Mouse (Mus musculus) ovary, postnatal 14 days (tissue): Measurements from ENCODE around the gene Ezr.

Experiments
- DNase-seq: peaks from one replicate; pipeline ENCODE4 v3.0.0; 2022; ENCODE audit warnings: low spot score

Ezr gene

DNA sequence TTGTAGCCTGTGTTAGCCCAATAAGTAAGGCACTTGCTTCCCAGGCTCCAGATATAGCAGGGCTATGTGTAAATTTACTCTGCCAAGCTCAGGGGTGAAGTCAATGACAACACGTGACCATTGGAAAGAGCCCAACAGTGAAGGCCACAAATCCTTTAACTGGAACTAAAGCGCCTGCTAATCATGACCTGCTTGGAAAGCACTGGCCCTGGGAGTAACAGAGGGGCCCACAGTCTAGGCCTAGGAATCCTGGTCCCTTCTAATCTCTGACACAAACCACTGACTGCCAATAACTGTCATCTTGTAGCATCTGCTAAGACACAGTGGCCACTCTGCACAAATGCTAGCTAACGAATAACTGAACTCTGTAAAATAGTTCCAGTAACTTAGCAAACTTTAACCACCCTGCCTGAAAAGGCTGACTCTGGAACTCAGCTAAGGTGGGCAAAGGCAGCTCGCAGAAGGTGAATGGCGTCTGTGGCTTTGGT, 14.2 kb downstream of the Ezr start:
- DNase-seq: no peak

DNA sequence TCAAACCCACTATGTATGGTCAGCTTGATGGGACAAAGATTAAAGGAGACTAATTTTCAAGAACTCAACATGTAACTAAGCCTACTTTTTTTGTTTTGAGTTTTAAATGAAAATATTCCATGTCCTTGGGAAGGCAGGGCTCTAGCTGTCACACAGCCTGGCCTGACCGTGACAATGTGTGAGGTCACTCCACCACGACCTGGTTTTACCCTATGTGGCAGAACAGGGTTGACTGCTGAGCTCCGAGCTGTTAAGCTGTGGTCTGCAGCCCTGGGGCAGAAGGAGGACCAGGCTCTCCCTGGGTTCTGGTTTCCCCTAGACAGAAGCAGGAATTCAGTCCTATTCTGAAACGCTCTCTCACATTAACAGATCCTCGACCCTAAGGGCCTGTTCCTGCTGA, 14.8 kb downstream of the Ezr start:
- no peak for DNase-seq

DNA sequence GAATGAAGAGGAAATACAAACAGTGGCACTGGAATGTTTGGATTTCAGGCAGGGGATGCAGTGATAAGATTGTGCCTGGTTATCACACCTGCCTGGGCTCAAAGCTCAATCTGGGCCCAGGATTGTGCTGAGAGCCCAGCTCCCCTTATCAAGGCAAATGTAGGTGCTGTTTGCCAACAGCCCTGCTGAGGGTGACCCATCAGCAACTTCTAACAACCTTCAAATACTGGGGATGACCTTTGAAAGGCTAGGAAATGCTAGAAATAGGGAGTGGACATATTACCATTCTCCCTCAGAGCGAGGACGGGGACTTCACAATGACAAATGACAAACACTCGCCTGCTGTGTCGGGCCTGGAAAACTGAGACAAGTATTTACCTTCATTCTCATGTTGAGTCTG, 15.8 kb downstream of the Ezr start:
- no peak for DNase-seq

DNA sequence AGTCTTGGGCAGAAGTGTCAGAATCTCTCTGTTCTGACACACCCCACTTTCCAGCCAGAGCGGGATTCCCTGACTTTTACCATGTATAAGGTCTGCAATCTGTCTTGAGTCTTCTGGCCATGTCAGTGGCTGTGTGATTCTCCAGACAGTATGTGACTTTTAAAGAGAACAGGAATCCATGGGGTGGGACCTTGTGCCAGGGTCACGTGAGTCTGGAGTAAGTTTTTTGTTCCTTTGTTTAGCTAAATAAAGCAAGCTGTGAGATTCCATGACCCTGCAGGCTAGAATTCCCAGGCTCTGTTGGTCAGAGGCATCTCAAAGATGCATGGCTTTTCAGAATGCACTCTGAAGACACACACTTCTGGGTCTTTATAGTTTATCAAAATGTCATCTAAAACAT, 16.7 kb downstream of the Ezr start:
- DNase-seq: no peak

GRCm38 (mm10) chr17:6764730-6765129, 17.9 kb downstream of the Ezr start:
- no peak for DNase-seq

- DNase-seq: no peak
Measured at GRCm38 (mm10) chr17:6764227-6764593, 18.4 kb downstream of the Ezr start.

- no peak for DNase-seq
Measured at GRCm38 (mm10) chr17:6763513-6764226, 18.9 kb downstream of the Ezr start.

- no peak for DNase-seq
Measured at GRCm38 (mm10) chr17:6759717-6760292, 22.8 kb downstream of the Ezr start.

DNA sequence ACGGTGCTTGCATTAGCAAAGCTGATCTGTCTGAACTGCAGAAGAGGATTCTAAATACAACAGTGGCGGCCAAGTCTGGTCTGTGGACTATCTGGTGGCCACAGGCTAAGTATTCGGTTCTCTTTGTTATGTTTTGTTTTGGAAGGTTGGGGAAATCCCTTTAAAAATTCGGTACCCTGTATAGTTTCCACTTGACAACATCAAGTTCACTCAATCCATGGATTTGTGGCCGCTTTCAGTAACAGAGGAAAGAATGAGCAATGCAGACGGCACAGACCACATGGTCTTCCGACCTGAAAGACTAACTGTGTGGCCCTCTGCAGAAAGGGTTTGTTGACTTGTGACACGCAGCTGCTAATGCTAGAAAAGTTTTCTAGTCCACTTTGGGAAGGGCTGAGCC, 23.7 kb downstream of the Ezr start:
- no peak for DNase-seq

DNA sequence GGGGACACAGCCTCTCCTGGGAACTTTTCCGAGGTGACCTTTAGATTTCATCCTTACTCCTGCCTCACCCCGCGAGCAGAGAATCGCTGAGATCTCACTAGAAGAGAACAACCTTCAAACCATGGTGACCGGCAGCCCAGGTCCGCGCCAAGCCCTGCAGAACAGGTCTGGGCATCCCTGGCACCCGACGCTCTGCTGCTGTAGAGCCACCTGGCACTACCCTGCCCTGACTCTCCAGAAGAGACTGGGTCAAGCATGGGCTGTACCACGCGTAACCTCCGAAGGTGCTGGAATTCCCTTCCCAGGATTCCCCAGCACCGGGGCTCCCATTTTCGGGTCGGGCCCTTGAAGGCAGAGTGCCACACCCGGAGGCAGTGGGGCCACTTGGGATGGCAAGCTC, 24.7 kb downstream of the Ezr start:
- DNase-seq: no peak

DNA sequence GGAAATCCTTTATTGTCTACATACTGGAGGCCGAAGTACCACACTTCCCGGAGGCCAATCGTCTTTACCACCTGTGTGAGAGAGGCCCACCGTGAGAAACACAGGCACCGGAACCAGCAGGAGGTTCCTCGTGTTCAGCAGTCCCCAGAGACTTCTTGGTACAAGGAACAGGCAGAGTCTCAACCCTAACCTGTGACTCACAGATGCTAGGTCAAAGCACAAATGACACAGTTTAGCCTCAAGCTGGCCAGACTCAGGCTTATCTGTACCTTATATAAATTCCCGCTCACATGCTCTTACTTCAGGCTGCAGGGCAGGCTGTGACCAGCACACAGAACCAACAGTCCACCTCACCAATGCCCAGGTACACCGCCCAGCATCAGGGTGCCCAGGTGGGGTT, 26.7 kb downstream of the Ezr start:
- no peak for DNase-seq

DNA sequence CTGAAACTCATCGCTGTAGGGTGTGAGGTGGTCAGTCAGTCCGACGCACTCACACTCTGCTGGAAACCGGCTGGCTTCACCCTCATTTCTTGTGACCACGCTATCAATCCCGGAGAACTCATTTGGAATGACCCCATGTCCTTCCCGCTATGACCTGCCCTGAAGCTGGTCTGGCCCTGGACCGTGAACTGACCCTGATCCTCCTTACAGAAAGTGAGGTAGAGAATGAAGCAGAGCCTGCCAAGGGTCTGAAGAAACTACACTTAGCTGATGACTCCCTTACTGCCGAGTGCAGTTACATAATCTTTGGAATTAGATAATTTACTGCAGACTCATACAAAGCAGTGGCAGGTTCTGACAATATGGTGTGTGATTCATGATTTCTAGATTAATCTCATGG, 27.4 kb downstream of the Ezr start:
- DNase-seq: no peak

- no peak for DNase-seq
Measured at GRCm38 (mm10) chr17:6752375-6752774, 30.2 kb downstream of the Ezr start.

- DNase-seq: no peak
Measured at GRCm38 (mm10) chr17:6751221-6751859, 31.2 kb downstream of the Ezr start.

DNA sequence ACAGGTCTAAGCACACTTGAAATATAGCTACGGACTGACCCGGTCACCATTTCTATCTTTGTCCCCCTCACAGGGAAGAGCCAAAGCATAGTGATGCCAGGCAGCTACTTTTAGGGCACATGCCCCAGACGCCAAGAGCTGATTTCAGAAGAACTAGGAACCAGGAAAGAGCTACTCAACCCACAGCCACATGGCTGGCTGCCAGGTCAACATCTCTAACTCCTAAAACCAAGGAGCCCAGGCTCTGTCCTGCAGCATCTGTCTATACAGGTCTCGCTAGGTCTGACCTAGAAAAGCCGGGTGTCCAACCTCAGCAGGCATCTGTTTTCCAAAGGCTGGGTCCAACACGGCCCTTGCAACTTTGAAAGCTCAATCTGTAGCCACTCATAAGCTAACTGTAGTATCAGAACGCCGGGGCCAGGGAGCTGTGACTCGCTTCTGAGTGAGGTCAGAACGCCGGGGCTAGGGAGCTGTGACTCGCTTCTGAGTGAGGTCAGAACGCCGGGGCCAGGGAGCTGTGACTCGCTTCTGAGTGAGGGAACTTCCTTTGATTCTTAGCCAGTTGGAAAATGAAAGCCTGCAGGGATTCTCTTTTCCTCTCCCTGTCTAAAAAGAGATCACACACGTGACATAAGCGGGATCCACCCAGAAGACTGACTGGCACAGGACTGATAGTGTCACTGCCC, 33.7 kb downstream of the Ezr start:
- no peak for DNase-seq

- no peak for DNase-seq
Measured at GRCm38 (mm10) chr17:6747478-6747877, 35.1 kb downstream of the Ezr start.

DNA sequence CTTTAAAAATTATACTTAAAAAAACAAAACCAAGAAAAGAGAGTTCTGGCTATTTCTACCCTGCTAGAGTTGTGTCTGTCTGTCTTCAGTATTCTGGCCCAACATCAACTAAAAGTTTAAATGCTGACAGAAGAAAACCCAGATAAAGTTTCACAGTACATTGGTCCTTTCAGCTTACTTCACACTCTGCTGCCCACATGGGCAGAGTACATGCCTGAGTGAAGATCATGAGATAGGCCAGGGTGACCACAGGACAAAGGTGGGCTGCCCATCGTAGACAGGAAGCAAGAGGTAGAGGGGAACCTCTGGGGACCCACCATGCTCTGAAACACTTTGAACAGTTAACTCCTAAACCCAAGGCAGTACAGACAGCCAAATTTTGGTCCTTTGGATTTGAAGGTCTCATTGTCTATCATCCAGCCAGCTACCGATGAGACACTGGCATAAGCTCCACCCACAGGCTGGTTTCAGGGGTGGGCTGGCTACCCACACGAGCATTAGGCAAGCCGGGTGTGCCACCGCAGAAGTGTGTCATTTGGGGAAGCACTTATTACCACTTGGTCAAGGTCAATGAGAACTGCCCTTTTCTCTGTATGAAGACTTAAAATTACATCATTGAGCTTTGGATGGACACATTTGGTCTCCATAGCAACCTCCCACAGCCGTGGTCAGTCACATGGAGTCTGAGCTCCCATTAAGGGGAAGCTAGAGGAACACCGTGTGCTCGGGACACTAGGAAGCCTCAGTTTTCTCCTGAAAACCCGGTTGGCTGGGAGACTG, 35.9 kb downstream of the Ezr start:
- DNase-seq: no peak

DNA sequence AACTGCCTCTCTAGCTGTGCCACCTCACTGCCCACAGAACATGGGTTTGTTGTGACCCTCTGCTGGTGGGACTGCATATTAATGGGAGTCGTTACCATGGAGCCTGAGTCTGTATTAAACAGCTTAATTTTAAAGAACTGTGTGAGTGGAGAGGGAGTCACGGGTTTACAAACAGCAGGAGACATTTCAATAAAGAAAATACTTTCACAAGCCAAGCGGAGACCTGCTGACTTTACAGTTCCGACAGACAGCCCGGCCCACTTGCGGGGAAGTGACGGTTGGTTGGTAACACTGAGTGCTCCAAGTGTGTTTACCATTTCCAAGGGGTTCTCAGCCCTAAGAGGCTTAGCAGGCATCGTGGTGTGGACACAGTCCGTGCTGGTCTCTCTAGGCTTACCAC, 36.6 kb downstream of the Ezr start:
- no peak for DNase-seq

DNA sequence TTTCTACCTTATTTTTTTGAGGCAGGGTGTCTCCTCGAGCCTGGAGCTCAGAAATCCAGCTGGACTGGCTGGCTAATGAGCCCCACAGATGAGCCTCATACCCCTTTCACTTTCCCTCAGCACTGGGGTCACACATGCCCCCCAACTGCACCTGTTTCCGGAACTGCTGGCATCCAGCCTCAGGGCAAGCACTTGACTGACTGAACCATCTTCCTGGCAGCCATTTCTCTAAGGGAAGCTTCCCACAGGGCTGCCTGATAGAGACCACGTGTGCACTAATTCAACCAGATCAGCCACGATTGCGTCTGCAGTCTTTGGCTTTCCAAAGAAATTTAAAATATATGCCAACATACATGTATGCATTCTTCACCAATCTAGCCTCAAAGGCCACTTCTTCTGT, 37.1 kb downstream of the Ezr start:
- no peak for DNase-seq

- DNase-seq: no peak
Measured at GRCm38 (mm10) chr17:6744871-6745270, 37.7 kb downstream of the Ezr start.

GRCm38 (mm10) chr17:6744366-6744765, 38.2 kb downstream of the Ezr start:
- DNase-seq: no peak

DNA sequence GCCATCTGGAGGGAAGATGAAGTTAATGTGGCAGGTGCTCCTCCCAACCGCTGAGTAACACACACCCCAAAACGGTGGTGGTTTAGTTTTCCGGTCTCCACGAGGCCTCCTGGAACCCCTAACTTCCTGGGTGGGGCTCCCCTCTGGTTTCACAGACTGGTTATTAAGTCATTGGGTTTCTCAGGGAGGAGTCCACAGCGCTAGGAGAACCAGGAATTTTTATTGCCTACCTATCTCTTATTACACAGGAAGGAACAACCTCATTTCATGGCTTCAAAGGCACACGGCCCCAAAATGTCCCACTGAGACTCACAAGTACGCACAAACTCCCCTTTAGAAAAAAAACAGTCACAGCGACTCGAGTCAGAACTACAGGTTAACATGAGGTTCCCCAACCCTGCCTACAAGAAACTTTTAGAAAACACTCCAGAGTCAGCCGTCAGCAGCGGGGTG, 38.8 kb downstream of the Ezr start:
- no peak for DNase-seq
